Mouse (Mus musculus): ENCODE data around the gene Kpna2. TPM values are rescaled to one million over a fixed set of nuclear protein-coding genes. Genes with fewer than 3 reads are reported as not detected.
"Not testable (repeated sequence)": the region's sequence is repeated elsewhere in the genome, so short reads cannot be mapped to it uniquely, and the experiment has no call there.

The Kpna2 gene
- 10 to 100 TPM; 42.4 to 47.1 TPM for total RNA-seq (2021)
- long read RNA-seq, experiment 1, transcript Kpna2-201 (11 exons, 2,054 nt) = major isoform, 70 of 79 reads
- long read RNA-seq, experiment 1, partial matches to known transcripts = 2 of 79 reads
- long read RNA-seq, experiment 1, other reads (novel, unspliced or antisense) = 7 of 79 reads
- long read RNA-seq, experiment 2, transcript Kpna2-201 (11 exons, 2,054 nt) = major isoform, 37 of 47 reads
- long read RNA-seq, experiment 2, partial matches to known transcripts = 0 of 47 reads
- long read RNA-seq, experiment 2, other reads (novel, unspliced or antisense) = 10 of 47 reads

DNA sequence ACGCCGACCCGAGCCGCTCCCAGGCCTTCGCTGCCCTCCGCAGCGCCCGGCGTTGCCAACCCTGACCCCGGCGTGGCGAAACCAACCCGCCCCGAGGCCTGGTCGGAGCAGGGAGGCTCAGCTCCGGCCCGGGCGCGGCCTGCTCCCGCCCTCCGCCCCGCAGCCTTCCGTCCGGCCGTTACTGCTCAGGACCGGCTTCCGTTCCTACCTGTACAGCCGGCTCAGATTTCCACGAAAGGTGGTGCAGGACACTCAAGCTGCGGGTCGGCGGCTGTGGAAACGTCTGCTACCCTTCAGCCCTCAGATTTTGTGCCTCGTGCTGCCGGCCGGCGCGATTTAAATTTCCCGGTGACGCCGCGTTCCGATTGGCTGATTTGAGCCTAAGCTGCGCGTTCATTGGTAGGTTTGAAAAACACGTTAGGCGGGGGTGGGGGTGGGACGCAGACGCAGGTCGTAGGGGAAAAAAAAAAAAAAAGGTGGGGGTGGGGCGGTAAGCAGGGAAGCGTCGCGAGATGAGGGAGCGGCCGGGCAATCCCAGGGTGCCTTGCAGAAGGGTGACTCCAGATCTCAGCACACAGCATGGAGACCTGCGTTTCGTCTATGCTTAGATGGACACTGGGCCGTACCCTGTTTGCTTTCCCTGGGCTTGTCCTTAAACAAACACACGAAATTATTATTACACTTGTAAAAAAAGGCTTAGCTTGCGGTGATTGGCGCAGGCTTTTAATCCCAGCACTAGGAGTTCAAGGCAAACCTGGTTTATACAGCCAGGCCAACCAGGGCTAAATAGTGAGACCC, at the start of gene Kpna2:
Kpna2 (minus strand) TSS at position 391 of the 798 bp plus-strand sequence.
- DNase-seq (ENCODE audit: low spot score in 2 of 2) = peak; percentile 80 to 88

DNA sequence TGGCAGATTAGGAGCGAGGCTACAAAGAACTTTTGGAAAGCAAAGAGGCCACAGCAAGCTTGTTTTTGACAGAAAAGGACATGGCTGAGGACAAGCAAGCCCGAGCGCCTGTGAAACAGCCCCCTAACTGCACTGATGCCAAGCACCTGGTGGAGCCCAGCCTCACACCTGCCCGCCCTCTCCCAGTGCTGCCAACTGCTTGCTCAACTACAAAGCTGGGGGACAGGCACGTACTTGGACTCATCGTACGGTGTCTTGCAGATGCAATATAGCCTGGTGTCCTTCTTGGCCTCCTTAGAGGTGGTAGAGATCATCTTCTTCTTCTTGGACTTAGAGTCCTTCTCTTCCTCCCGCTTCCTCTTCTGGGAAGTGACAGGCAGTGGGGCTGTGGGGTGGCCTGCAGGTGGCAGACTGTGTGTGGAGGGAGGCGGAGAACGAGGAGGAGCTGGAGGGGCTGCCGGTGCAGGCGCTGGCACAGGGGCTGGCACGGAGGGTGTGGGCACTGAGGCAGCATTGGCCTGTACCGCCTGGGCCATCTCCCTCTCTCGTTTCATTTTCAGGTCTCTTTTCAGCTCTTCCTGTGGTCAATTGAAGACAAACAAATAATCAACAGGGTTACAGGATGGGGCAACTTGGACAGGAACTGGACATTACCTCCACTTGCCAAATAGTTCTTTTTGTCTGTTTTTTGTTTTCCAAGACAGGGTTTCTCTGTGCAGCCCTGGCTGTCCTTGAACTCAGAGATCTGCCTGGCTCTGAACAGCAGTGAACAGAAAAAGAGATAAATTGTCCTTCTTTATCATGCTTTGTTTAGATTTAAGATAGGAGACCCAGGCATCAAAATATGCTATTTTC, 47.7 kb upstream of the Kpna2 start:
- DNase-seq (ENCODE audit: low spot score in 2 of 2) = no peak

DNA sequence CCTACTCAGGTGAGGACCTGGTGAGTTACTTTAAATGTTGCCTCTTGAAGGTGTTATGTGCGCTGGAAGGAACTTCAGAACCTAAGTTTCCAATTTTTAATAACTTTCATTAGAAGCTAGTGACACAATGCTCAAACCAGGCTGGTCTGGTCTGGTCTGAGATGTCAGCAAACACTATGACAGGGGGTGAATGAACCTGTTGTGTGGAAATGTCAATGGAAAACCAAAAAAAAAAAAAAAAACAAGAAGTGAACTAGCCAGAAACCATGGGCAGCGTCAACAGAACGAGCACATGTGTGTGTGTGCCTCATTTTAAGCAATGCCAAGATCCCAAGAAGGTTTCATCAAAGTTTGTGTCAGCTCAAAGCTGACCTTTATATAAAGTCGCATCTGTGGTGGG, 46.2 kb upstream of the Kpna2 start:
- DNase-seq (ENCODE audit: low spot score in 2 of 2) = no peak

DNA sequence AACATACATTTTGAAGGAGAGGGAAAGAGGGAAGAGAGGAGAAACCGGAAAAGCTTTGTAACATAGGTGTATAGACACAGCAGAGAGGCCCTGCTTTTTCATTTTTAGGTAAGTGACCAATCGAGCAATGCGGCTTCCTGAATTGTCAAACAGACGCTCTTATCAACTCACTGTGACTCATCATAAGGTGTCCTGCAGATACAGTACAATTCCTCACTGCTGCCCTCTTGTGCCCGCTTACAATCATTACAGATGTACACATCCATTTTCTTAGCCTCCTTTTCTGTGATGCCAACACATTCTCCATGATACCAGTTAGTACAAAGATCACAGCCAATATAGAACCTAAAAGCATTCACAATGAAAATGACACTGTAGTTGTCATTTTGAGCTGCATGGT, 45.0 kb upstream of the Kpna2 start:
- peak in 1 of 2 experiments; percentile 63 for DNase-seq (ENCODE audit: low spot score in 2 of 2)

DNA sequence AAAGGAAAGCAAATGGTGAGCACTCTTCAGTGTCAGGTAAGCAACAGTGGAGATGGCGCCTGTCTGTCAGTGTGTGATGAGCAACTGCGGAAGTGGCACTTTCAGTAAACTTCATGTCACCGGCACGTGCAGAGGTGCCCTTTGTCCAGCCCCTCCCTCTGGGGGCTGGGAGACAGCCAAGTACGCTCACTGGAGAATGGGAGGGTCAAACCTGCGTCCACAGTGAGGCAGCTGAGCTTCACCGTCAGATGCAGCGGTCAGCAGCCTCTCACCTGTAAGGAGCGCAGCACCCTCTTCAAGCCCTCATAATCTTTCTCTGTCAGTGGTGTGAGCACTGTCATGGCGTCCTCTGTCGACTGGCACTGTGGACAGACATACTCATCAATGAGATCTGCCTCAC, 44.0 kb upstream of the Kpna2 start:
- DNase-seq (ENCODE audit: low spot score in 2 of 2) = no peak

DNA sequence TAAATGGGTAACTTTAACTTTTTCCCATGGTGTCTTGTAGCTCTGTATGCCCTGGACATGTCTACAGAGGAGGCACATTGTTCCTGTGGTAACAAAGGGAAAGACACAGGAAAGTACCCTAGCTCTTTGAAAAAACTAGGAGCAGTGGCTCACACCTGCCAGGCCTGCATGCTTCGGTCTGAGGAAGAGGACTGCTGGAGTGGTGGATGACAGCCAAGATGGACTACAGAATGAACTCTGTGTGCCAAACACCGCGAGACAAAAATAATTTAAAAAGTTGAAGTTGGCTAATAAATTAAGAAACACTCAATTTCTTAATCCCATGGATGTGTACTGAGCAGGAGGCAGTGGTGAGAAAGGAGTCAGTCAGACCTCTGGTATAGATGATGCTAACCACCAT, 42.1 kb upstream of the Kpna2 start:
- DNase-seq (ENCODE audit: low spot score in 2 of 2) = no peak

DNA sequence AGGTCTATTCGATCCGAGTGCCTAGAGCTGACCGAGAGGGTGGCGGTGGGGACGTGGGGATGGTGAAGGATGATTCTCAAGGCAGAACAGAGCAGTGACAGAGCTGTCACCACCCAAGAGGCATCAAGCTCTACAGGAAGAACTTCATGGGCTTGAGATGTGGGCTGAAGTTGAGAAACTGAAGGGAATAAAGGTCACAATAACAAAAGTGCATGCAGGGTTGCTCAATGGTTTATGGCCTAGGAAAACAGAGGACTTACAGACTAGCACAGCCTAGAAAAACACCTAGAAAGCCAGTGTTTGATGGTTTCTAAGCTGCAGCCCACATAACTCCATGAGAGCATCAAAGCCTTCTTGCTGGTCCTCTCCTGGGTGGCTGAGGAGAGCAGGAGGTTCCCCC, 40.1 kb upstream of the Kpna2 start:
- no peak for DNase-seq (ENCODE audit: low spot score in 2 of 2)

DNA sequence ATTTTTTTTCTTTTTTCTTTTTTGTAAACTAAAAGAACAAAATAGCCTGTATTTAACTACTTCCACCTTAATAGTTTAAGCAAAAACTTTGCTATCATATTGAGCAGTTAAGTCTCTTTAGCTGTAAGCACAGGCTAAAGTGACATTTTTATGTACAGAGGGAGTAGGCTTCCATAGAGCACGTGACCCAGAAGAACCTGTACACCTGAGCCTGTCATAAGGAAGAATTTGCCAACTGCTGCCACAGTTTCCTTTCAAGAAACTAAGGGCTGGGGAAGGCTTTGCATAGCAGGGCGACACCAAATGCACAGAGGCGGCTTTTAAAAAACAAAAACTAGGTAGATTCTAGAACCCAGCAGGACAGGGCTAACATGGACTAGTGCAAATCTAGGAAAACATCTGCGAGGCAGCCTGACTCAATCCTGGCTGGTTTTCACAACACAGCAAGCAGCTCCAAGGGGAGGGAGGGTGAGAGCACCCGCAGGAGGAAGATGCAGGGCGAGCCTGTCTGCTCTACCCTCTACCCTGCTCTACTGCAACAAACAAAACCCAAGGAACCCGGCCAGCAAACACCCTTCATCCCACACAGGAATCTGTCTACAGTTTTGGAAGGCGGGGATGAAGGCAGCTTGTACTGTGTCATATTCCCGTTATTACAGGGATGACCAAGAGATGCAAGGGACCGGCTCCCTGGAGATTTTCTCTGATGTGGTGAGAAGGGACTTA, 34.9 kb upstream of the Kpna2 start:
- DNase-seq (ENCODE audit: low spot score in 2 of 2) = no peak

DNA sequence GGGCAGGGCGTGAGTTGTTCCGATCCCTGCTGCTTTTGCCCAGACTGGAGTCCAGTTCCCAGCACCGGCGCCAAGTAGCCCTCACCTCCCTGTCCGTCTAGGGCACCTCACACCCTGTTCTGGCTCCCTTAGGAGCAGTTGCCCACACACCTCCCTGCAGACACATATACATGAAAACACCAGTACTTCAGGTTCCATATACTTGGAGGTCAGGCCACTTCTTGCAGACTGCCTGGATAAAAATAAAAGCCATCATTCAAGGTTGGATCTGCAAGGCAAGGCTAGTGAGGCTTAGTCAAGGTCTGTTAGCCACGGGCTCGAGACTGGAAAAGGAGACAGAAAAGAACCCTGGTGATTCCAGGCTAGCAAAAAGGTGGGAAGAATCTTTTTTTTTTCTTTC, 32.3 kb upstream of the Kpna2 start:
- DNase-seq (ENCODE audit: low spot score in 2 of 2) = no peak

DNA sequence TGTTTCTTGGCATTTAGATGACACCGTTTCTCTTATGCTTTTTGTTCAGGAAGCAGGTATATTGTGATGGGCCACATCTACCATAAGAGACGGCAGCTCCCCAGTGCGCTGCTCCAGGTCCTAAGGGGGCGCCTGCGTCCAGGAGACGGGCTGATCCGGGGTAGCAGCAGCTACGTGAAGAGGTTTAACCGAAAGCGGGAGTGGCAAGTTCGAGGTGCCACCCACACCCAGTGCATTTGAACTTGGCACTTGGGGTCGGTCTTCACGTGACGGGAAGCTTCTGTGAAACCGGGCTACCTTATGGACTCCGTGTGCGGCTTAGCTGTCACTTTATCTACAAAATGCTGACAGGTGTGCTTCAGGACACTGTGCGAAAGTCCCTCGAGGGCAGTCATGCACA, 30.2 kb upstream of the Kpna2 start:
- DNase-seq (ENCODE audit: low spot score in 2 of 2) = no peak

DNA sequence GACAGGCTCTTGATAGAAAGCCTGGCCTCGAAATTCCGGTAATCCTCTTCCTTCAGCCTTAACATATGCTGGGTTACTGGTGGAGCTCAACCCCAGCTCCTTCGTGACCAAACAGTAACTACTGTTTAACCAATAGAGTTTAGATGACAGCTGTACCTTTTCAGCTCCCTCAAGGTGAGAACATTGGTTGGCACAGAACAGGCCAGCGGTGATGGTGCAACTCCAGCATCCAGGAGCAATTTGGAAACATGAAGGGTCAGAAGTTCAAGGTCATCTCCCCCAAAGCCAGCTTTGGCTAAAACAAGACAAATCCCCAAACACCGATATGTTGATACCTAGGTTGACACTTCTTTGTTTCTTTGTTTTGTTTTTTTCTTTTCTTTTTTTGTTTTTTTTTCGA, 29.4 kb upstream of the Kpna2 start:
- DNase-seq (ENCODE audit: low spot score in 2 of 2) = no peak

DNA sequence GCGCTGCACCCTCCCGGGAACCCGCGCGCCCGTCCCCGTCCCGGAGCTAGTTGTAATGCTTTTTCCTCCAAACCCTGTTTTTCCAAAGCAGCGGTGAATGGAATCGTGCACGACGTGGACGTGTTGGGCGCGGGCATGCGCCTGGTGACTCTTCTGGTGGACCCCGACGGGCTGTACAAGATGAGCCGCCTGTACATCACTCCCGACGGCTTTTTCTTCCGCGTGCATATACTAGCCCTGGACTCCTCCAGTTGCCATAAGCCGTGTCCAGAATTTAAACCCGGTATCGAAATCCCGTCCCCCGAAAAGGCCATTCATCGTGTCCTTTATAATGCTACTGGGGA, 28.9 kb upstream of the Kpna2 start:
- no peak for DNase-seq (ENCODE audit: low spot score in 2 of 2)

DNA sequence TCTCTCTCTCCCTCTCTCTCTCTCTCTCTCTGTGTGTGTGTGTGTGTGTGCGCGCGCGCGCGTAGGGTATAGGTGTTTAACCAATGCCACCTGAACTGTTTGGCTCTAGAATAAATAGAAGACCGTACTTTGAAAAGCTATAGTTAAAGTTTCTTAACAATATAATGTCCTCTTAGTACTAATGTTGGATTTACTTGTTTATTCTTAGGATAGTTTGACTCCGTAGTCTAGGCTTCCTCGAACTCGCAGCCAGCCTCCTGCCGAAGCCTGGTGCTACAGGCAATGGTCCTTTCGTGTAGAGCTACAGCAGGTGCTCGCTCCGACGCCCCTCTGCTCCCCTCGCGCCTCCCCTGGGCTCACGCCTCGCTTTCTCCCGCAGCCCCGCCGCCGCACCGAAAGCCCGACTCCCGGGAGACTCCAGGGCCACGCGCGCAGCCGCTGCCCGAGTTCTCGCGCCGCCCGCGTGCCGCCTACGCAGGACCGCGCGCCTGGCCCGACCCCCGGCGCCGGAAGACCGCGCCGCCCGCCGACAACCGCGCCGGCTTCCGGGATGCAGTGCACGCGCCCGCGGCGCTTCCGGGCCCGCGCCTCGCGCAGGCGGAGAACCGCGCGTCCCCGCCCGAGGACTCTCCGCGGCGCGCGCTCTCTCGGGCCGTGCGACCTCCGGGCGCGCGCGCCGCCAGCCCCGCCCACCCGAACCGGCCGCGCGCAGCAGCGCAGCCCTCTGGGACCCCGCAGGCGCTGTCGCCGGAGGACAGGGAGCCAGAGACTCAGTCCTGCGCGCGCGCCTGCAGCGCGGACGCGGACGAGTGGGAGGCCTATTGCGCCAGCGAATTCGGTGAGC, 28.3 kb upstream of the Kpna2 start:
- peak; percentile 80 to 89 for DNase-seq (ENCODE audit: low spot score in 2 of 2)

DNA sequence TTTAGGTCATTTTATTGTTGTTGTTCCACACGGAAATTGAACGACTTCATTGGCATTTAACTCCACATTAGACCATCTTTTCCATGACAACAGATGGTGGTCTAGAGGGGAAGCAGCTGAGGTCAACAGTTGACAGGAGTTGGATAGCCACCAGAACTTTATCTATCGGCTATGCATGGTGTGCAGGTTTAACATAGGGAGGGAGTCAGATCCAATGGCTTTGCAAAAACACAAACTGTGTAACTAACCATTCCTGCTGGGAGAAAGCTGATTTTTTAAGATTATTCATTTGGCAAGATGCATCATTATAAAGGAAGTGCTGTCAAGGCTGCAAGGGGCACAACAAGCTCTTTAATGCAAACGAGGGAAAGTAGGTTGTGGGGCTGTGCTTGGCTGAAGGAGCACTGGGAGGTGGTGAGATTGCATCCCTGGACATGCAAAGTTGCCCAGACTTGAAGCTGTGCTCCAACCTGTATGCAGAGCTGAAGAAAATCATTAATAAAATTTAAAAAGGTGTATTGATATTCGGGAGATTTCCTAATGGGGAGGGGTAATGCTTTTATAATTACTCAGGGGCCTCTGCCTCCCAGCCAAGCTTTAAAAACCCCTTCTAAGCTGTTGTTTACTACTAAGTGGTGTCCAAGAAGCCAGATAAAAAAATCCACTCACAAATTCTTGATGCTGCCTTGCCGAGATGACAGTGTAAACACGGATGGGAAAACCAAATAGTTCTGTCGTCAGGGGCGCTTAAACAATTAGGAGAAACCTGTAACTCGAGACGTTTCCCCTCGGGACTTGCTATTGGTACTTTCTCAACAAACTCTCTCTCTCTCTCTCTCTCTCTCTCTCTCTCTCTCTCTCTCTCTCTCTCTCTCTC, 27.5 kb upstream of the Kpna2 start:
- DNase-seq (ENCODE audit: low spot score in 2 of 2) = no peak

DNA sequence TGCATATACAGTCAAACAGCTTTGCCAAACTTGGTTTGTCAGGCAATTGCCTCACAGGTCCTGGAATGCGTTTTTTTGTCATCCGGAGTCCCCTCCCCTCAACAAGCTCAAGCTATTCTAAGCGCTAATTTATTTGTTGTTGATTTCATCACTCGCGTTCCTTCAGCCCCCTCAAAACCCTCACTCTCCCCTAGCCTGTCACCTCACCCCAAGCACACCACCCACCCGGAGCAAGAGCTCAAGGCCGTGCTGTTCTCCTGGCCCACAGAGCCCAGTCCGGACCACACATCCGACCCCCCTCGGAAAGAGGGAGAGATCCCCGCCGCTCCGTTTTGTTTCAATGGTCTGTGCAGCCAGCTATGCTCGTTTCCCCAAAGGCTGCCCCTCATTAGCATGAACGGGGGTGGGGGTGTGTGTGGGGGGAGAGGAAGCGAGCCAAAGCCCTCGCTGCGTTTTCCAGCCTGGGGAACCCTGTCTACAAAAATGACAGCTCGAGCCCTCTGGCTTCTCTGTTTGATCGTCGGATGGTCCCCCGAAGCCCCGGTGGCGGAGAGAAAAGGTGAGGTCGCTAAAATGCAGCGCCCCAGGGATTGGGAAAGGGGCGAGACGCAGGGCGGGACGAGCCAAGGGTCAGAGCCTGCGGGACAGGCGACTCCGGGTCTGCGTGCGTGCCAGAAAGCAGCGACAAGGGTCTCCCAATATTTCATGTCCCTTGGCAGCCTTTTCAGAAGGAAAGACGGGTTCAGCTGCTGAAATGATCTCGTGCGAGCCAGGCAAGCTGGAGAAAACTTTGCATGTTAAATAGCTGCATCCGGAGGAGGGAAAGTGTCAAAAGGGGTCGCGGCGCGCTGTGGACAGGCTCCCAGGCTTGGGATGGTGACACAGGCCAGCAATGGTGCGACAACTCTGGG, 26.3 kb upstream of the Kpna2 start, which contains the start of gene 1810010H24Rik:
1810010H24Rik (plus strand) TSS at position 271 of the 911 bp plus-strand sequence.
- DNase-seq (ENCODE audit: low spot score in 2 of 2) = peak in 1 of 2 experiments; percentile 32

DNA sequence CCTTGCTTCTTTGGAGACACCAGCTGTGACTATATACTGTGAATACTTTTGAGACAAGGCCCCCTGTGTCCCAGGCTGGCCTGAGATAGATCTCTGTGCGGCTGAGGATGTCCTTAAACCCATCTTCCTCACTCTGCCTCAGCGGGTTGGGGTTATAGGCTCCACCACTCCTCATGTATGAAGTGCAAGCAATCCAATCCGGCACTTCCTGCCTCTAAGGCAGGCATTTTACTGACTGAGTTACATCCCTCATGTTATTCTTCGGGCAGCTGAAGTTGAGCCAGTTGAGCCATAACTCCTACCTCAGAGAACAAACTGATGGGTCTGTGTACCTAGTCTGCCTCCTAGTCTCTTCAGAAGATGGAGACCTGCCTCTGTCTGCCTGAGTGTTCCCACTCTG, 25.1 kb upstream of the Kpna2 start:
- no peak for DNase-seq (ENCODE audit: low spot score in 2 of 2)

DNA sequence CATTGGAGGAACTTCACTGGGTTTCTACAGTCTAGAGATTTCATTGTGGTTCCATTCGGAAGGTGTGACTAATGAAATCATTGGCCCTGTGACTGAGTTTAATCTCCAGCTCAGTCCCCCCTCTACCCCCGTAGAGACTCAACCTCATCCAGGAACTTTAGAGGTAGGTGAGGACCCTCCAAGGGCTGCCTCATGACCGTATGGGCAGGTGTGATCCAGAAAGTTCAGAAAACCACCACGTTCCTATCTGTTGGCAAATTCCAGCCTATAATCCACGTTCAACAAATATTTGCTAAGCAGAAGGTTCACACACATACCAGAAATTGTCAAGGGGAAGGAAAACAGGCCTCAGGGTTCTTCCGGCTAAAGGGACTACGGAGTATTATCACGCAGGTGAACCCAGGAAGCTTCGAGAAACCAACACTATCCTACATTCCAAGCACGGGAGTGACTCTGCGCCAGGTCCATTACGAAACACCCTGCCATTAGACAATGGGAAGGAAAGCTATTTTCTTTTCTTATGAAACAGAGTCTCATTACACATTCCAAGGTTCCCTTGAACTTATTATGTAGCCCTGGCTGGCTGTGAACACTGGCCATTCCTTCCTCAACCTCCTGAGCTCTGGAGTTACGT, 22.8 kb upstream of the Kpna2 start:
- no peak for DNase-seq (ENCODE audit: low spot score in 2 of 2)

DNA sequence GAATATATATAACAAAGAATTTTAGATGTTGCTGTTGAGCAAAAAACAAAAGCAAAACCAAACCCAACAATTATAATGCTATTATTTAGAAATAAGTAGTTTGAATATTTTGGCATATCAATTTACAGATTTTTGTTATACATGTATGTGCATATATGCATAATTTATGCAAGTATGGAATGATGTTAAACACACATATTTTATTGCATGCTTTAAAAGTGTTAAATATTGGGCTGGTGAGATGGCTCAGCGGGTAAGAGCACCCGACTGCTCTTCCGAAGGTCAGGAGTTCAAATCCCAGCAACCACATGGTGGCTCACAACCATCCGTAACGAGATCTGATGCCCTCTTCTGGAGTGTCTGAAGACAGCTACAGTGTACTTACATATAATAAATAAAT, 20.4 kb upstream of the Kpna2 start:
- not testable (repeated sequence) for DNase-seq (ENCODE audit: low spot score in 2 of 2)

Data from gastrocnemius, postnatal 4 days (tissue).